Mouse (Mus musculus): ENCODE measurements around the gene Itga5.

GRCm38 (mm10) chr15:103342415-103342814 is 24.1 kb downstream of the Itga5 start:
- TF ChIP-seq CTCF (conservative IDR thresholded peaks at IDR 0.05; ENCODE audit: low read length), result peak; percentile 77
- TF ChIP-seq NANOG (IDR thresholded peaks at IDR 0.05; ENCODE audit: borderline replicate concordance, low read length), result no peak
- TF ChIP-seq POU5F1 (IDR thresholded peaks at IDR 0.05; ENCODE audit: borderline replicate concordance, low read length), result no peak

All from E14TG2a.4 (cell line).